Mouse (Mus musculus) stomach, postnatal 0 days (tissue): ENCODE measurements at regions not wholly inside any gene's neighbourhood (a gene's known extent, or its start where the extent isn't known, plus 50 kb on each side); places are given as distances from the start of the nearest gene placed in this dataset.

Experiments
- ATAC-seq: fragments of 200-750 bp; cut with Nextera tagmentation; 2 replicates; pipeline ENCODE4 v1.8.0; 2017; ENCODE audit not compliant: low FRiP score, low TSS enrichment
- DNase-seq: peaks from one replicate; pipeline ENCODE4 v3.0.0-alpha.2; 2016; ENCODE audit warnings: low spot score
- H3K27ac ChIP-seq: fragments of 300-500 bp; sonication (generic); replicated peaks from 2 replicates; pipeline ENCODE4 v1.5.1; 2014; ENCODE audit warnings: mild to moderate bottlenecking, control low read depth
- H3K27me3 ChIP-seq: fragments of 300-500 bp; sonication (generic); 2 replicates; pipeline ENCODE4 v1.6.1; 2014; ENCODE audit warnings: low read length; ENCODE audit not compliant: control insufficient read depth, insufficient read depth
- H3K36me3 ChIP-seq: fragments of 300-500 bp; sonication (generic); 2 replicates; pipeline ENCODE4 v1.6.1; 2014; ENCODE audit warnings: low read length, mixed read lengths; ENCODE audit not compliant: control insufficient read depth, insufficient read depth
- H3K4me1 ChIP-seq: fragments of 300-500 bp; sonication (generic); replicated peaks from 2 replicates; pipeline ENCODE4 v1.6.1; 2014; ENCODE audit warnings: antibody characterized with exemption; ENCODE audit not compliant: control insufficient read depth, insufficient read depth
- H3K4me2 ChIP-seq: fragments of 300-500 bp; sonication (generic); replicated peaks from 2 replicates; pipeline ENCODE4 v1.6.1; 2014; ENCODE audit warnings: low read depth, mild to moderate bottlenecking, control low read depth, moderate library complexity
- H3K4me3 ChIP-seq: fragments of 300-500 bp; sonication (generic); 2 replicates; pipeline ENCODE4 v1.5.1; 2014; ENCODE audit warnings: low read depth, low read length, control low read depth
- H3K9ac ChIP-seq: fragments of 300-500 bp; sonication (generic); 2 replicates; pipeline ENCODE4 v1.6.1; 2014; ENCODE audit warnings: mild to moderate bottlenecking, low read length, control low read depth, mixed read lengths
- H3K9me3 ChIP-seq: fragments of 300-500 bp; sonication (generic); 2 replicates; pipeline ENCODE4 v1.6.1; 2016; ENCODE audit warnings: low read length; ENCODE audit not compliant: control insufficient read depth
- CTCF ChIP-seq: IDR thresholded peaks from 2 replicates; pipeline ENCODE4 v1.5.1; 2016; ENCODE audit warnings: antibody characterized with exemption, low read depth, mild to moderate bottlenecking, moderate library complexity
- EP300 ChIP-seq: optimal IDR thresholded peaks from 2 replicates; pipeline ENCODE3; 2016; ENCODE audit warnings: antibody characterized with exemption
- WGBS: fragments of 180-500 bp; shearing (Covaris S2); extraction: QIAGEN DNeasy Blood & Tissue Kit; methylation state at CpG from one replicate; pipeline ENCODE4 v1.1.7; 2014; 5-methylcytosine and 5-hydroxymethylcytosine counted together

DNA sequence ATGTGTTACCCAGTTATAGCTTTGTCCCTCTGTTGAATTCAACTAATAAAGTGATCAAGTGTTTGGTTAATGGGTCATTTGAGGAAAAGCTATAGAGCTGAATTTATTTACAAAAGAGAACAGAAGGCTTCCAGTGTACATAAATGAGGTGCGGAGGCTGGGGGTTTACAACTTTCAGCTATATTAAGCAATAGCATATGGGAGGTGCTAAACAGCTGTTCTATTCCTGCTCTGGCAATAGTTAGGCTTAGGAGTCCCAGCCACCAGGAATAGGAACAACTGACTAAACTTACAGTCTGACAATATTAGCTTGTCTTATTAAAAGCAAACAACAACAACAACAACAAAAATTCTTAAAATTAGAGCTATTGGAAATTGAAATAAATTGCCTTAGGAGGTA lies 353.7 kb downstream of the Lipi start:
- ATAC-seq (no peak), DNase-seq (no peak)
- 75% methylated on average over 1 of the region's 1 CpGs for WGBS
- Histone ChIP-seq H3K27ac (no peak overlapping the region), H3K4me3 (no peak overlapping the region), H3K27me3 (no peaks in the 10 kb centered on the region), H3K4me2 (no peak overlapping the region), H3K36me3 (no peaks in the 10 kb centered on the region), H3K4me1 (no peaks in the 10 kb centered on the region), H3K9ac (no peak overlapping the region), H3K9me3 (no peaks in the 10 kb centered on the region)
- TF ChIP-seq EP300 (no peak), CTCF (no peak)

DNA sequence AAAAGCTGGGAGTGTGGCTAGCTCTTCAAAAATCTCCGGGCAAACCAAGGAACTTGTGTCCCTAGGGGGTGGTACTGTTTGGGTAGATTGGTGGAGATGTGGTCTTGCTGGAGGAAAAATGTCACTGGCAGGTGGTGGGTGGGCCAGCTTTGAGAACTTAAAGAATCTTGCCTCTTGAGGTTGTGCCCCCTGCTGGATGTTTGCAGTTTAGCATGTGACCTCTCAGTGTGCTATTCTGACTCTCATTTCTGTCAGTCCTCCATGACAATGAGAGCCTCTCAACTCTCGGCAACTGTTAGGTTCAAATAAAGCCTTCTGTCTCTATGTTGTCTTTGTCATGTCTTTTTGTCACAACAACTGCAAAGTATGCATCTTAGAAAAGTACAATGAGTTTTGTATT lies 392.5 kb downstream of the Lipi start:
- no peaks in the 10 kb centered on the region for H3K9me3 ChIP-seq
- no peaks in the 10 kb centered on the region for H3K4me1 ChIP-seq
- H3K27ac ChIP-seq = no peak overlapping the region
- TF ChIP-seq EP300 (no peak), CTCF (peak; percentile 42)
- no peak overlapping the region for H3K4me2 ChIP-seq
- no peak overlapping the region for H3K4me3 ChIP-seq
- no peaks in the 10 kb centered on the region for H3K36me3 ChIP-seq
- H3K9ac ChIP-seq = no peak overlapping the region
- ATAC-seq (no peak), DNase-seq (no peak)
- 64% methylated on average over 2 of the region's 2 CpGs for WGBS
- no peaks in the 10 kb centered on the region for H3K27me3 ChIP-seq

DNA sequence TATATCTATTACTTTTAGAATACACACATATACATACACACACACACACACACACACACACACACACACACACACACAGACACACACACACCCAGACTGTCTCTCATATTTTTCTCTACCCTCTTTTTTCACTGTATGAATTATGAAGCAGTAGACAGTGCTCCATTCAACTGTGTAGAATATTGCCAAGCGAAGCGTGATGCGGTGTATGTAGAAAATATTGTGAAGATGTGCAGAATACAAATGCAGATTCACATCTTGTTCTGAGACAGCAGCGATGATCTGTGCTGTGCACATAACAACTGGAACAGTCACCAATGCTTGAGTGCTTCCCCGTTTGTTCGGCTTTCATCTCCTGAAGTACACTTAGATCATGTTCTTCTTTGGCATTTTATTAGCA lies 395.5 kb downstream of the Lipi start:
- TF ChIP-seq EP300 = no peak
- no peaks in the 10 kb centered on the region for H3K27me3 ChIP-seq
- no peaks in the 10 kb centered on the region for H3K9me3 ChIP-seq
- H3K27ac ChIP-seq = no peak overlapping the region
- H3K4me2 ChIP-seq = no peak overlapping the region
- no peak for ATAC-seq
- H3K36me3 ChIP-seq = no peaks in the 10 kb centered on the region
- no peaks in the 10 kb centered on the region for H3K4me1 ChIP-seq
- no peak for DNase-seq
- 92% methylated on average over 6 of the region's 6 CpGs for WGBS
- H3K4me3 ChIP-seq = no peak overlapping the region
- no peak overlapping the region for H3K9ac ChIP-seq

DNA sequence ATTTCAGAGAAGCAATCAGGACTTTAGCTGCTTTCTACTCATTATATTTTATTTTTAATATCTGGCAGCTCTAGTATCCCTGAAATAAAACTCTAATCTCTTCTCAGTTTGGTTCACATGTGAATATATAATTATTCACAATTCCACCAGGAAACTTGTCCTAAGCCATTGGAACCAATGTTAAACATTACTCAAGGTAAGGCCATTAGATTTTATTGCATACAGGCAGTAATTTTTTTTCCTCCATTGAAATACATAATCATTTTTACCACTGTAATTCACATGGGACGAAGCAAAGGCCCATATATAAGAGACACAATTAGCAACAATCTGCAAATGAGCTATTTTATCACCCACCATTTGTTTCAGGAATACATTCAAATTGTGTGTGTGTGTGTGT lies 419.8 kb downstream of the Lipi start:
- no peaks in the 10 kb centered on the region for H3K4me1 ChIP-seq
- H3K4me3 ChIP-seq = no peak overlapping the region
- H3K4me2 ChIP-seq = no peak overlapping the region
- H3K9ac ChIP-seq = no peak overlapping the region
- TF ChIP-seq EP300 = no peak
- no peak for TF ChIP-seq CTCF
- DNase-seq (no peak), ATAC-seq (no peak)
- WGBS = 84% methylated on average over 1 of the region's 1 CpGs
- H3K27ac ChIP-seq = no peak overlapping the region
- no peaks in the 10 kb centered on the region for H3K9me3 ChIP-seq
- no peaks in the 10 kb centered on the region for H3K36me3 ChIP-seq
- H3K27me3 ChIP-seq = no peaks in the 10 kb centered on the region

DNA sequence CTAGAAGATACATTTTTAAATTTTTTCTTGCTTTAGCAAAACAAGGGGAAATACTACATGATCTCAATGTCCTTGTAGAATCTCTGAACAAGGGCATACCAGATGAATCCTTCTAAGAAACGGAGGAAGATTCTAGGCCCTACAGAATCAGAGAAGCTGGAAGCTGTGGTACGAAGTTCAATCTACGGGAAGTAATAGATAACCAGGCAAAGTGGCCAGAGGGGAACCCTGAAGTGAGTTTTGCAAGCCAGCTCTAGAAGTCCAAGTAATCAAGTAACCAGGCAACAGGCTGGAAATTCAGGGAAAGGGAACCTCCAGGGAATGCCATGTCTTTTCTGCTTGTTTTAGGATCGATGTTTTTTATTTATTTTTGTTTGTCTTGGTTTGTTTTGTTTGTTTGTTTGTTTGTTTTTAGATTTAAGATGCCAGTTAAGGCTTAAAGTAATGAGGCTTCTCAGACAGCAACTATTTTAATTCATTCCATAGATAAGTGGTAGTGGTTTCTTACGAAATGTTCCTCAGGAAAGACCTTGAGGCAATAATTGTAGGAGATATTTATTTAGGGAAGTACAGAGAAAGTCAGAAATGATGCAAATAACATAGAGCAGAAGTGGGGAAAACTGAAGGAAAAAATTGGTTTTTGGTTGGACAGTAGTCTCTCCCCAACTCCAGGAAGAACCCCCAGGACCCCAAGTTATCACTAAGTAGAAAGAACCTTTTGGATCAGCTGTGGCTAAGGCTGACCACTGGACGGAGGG lies 420.7 kb downstream of the Lipi start:
- no peak overlapping the region for H3K27ac ChIP-seq
- no peak overlapping the region for H3K4me3 ChIP-seq
- WGBS = 83% methylated on average over 6 of the region's 6 CpGs
- ATAC-seq = no peak
- no peak for DNase-seq
- H3K36me3 ChIP-seq = no peaks in the 10 kb centered on the region
- TF ChIP-seq EP300 = no peak
- TF ChIP-seq CTCF = no peak
- no peaks in the 10 kb centered on the region for H3K27me3 ChIP-seq
- H3K4me1 ChIP-seq = no peaks in the 10 kb centered on the region
- no peak overlapping the region for H3K9ac ChIP-seq
- H3K9me3 ChIP-seq = no peaks in the 10 kb centered on the region
- no peak overlapping the region for H3K4me2 ChIP-seq

DNA sequence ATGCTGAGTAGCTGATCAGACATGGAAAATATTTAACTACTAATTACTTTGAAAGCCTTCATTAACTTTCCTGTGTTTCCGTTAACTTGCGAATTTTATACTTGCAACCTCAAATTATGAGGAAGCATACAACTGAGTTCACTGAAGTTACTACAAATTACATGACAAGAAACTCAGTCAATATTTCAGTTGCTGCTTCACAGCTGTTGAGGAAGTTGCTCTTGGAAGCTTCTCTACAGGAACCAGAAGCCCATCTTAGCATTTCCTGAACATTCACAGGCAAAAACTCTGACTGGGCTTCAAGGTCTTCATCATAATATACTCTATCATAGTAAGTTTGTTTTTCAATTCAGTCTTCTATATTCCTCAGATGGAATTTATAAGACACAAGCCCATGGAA lies 426.1 kb downstream of the Lipi start:
- ATAC-seq = no peak
- TF ChIP-seq EP300 (no peak), CTCF (no peak)
- no peak for DNase-seq
- H3K27me3 ChIP-seq = no peaks in the 10 kb centered on the region
- no peak overlapping the region for H3K27ac ChIP-seq
- no peak overlapping the region for H3K4me2 ChIP-seq
- H3K4me3 ChIP-seq = no peak overlapping the region
- no peaks in the 10 kb centered on the region for H3K9me3 ChIP-seq
- H3K36me3 ChIP-seq = no peaks in the 10 kb centered on the region
- WGBS = 89% methylated on average over 2 of the region's 2 CpGs
- H3K9ac ChIP-seq = no peak overlapping the region
- no peaks in the 10 kb centered on the region for H3K4me1 ChIP-seq
